Mouse (Mus musculus) heart, adult 2 months (tissue): Measurements from ENCODE around the gene Mmp23. TPM values are rescaled to one million over a fixed set of nuclear protein-coding genes. Genes with fewer than 3 reads are reported as not detected.

Source experiments
- DNase-seq, 2 experiments: peaks; one replicate each; pipeline ENCODE4 v3.0.0; 2021
- H3K27ac ChIP-seq: fragments of 200-600 bp; 2 replicates; pipeline ENCODE4 v1.8.1; 2022
- H3K27me3 ChIP-seq: fragments of 200-500 bp; 2 replicates; pipeline ENCODE4 v1.6.1; 2012; ENCODE audit warnings: mild to moderate bottlenecking, low read length, inconsistent platforms, mixed read lengths; ENCODE audit not compliant: control insufficient read depth, insufficient read depth
- H3K36me3 ChIP-seq: fragments of 200-500 bp; 2 replicates; pipeline ENCODE4 v1.6.1; 2012; ENCODE audit warnings: low read length, inconsistent platforms; ENCODE audit not compliant: control insufficient read depth, insufficient read depth
- H3K4me1 ChIP-seq: fragments of 200-500 bp; 2 replicates; pipeline ENCODE4 v1.6.1; 2011; ENCODE audit warnings: low read length; ENCODE audit not compliant: control insufficient read depth, insufficient read depth
- H3K4me3 ChIP-seq: fragments of 200-600 bp; 2 replicates; pipeline ENCODE4 v1.8.1; 2022
- H3K79me2 ChIP-seq: fragments of 200-500 bp; replicated peaks from 2 replicates; pipeline ENCODE4 v1.6.1; 2012; ENCODE audit warnings: mild to moderate bottlenecking, inconsistent platforms, low read length, moderate library complexity, mixed read lengths; ENCODE audit not compliant: control insufficient read depth, insufficient read depth
- H3K9ac ChIP-seq: fragments of 200-500 bp; 2 replicates; pipeline ENCODE4 v1.6.1; 2012; ENCODE audit warnings: low read depth, mild to moderate bottlenecking, control low read depth, inconsistent platforms, low read length, mixed read lengths
- CTCF ChIP-seq: fragments of 200-600 bp; IDR thresholded peaks from 2 replicates; pipeline ENCODE4 v1.8.1; 2022; ENCODE audit warnings: antibody characterized with exemption, mild to moderate bottlenecking, moderate library complexity
- EP300 ChIP-seq: fragments of 200-500 bp; IDR thresholded peaks from 2 replicates; pipeline ENCODE4 v1.6.1; 2011; ENCODE audit warnings: low read depth, low read length, control low read depth; ENCODE audit not compliant: insufficient read depth
- POLR2A ChIP-seq: fragments of 200-500 bp; IDR thresholded peaks from 2 replicates; pipeline ENCODE4 v1.6.1; 2011; ENCODE audit warnings: mild to moderate bottlenecking, low read depth, low read length, control low read depth; ENCODE audit not compliant: insufficient read depth
- WGBS: fragments of 180-500 bp; shearing (Covaris S2); methylation state at CpG from one replicate; pipeline ENCODE4 v1.1.7; 2018; 5-methylcytosine and 5-hydroxymethylcytosine counted together
- intact Hi-C: fragments of 180-260 bp; cut with DNase I; formaldehyde crosslinking; loops from one replicate; pipeline ENCODE4 v1.15.1; 2025
- polyA plus RNA-seq: library from polyadenylated mRNA; depleted of rRNA; stranded (reverse); fragments of >200 nt; gene quantifications from 2 replicates; pipeline ENCODE4 v1.2.3, GENCODE M21; 2012
- total RNA-seq, 2 experiments: library from RNA; stranded (reverse); gene quantifications; 2 replicates each; pipeline ENCODE4 v1.2.3; 2021

Mmp23 gene
- total and polyA plus RNA-seq, 3 experiments = 7.3 to 27.0 (median 7.5) TPM

GRCm38 (mm10) chr4:155635766-155636499, 17.3 kb downstream of the Mmp23 start:
- no peak for DNase-seq
- intact Hi-C loops = no loop called here
- Histone ChIP-seq H3K4me3 (no peak overlapping the region), H3K4me1 (no peaks in the 10 kb centered on the region; the same call in 1 of the 2 replicates), H3K9ac (no peak overlapping the region), H3K36me3 (no peaks in the 10 kb centered on the region; the same call in 1 of the 2 replicates), H3K27me3 (no peaks in the 10 kb centered on the region), H3K79me2 (no peaks in the 10 kb centered on the region), H3K27ac (no peak overlapping the region)
- no peak for TF ChIP-seq CTCF
- no peak for TF ChIP-seq EP300
- no peak for TF ChIP-seq POLR2A

GRCm38 (mm10) chr4:155630267-155630666, 22.9 kb downstream of the Mmp23 start:
- TF ChIP-seq CTCF (no peak), POLR2A (no peak), EP300 (no peak)
- Histone ChIP-seq H3K4me3 (no peak overlapping the region), H3K27ac (no peak overlapping the region), H3K4me1 (no peaks in the 10 kb centered on the region), H3K27me3 (no peaks in the 10 kb centered on the region), H3K9ac (no peak overlapping the region), H3K79me2 (no peaks in the 10 kb centered on the region; the same call in 1 of the 2 replicates), H3K36me3 (no peaks in the 10 kb centered on the region; the same call in 1 of the 2 replicates)
- no peak for DNase-seq
- intact Hi-C loops = no loop called here
- WGBS = 65% methylated on average over 6 of the region's 6 CpGs

GRCm38 (mm10) chr4:155624338-155625291, 28.6 kb downstream of the Mmp23 start, which contains the start of gene Cdk11b:
Gene Cdk11b (plus strand): TSS chr4:155624854.
- Histone ChIP-seq H3K36me3 (peaks cover 2% of the 10 kb centered on the region; the same call in 1 of the 2 replicates), H3K27me3 (no peaks in the 10 kb centered on the region), H3K4me3 (peak within 1 kb of the TSS; percentile 97), H3K4me1 (no peaks in the 10 kb centered on the region; the same call in 1 of the 2 replicates), H3K79me2 (no peaks in the 10 kb centered on the region; the same call in 1 of the 2 replicates), H3K9ac (peak within 1 kb of the TSS; percentile 88), H3K27ac (peak within 1 kb of the TSS; percentile 93)
- DNase-seq = peak; percentile 95 to 97
- under 1% methylated on average over 84 of the region's 84 CpGs for WGBS
- TF ChIP-seq POLR2A = peak; percentile 93
- no peak for TF ChIP-seq CTCF
- TF ChIP-seq EP300 = peak; percentile 70; the same call in 1 of the 2 replicates
- intact Hi-C loops = loop anchor here (2.0 to 5.0 kb wide), 3 partner anchors 24 to 138 kb away; partner anchors contain the start of genes Atad3a and Slc35e2

- WGBS = 80% methylated on average over 5 of the region's 5 CpGs
- no peak for TF ChIP-seq CTCF
- TF ChIP-seq EP300 = no peak
- no peak for TF ChIP-seq POLR2A
- intact Hi-C loops = no loop called here
Observed at GRCm38 (mm10) chr4:155618321-155618720, 34.9 kb downstream of the Mmp23 start.

GRCm38 (mm10) chr4:155613264-155613663, 39.9 kb downstream of the Mmp23 start:
- 0 out of 2 replicates have a peak, but pooled peaks cover 2% of the 10 kb centered on the region for H3K36me3 ChIP-seq
- intact Hi-C loops = no loop called here
- H3K4me1 ChIP-seq = no peaks in the 10 kb centered on the region
- no peak overlapping the region for H3K4me3 ChIP-seq
- no peak for TF ChIP-seq CTCF
- TF ChIP-seq POLR2A = no peak
- TF ChIP-seq EP300 = no peak
- no peaks in the 10 kb centered on the region for H3K79me2 ChIP-seq
- no peak for DNase-seq
- H3K27ac ChIP-seq = no peak overlapping the region
- 98% methylated on average over 3 of the region's 3 CpGs for WGBS
- no peaks in the 10 kb centered on the region for H3K27me3 ChIP-seq
- no peak overlapping the region for H3K9ac ChIP-seq

More at GRCm38 (mm10) chr4:155618321-155618720, 34.9 kb downstream of the Mmp23 start:
- H3K4me3 ChIP-seq = no peak overlapping the region
- H3K4me1 ChIP-seq = no peaks in the 10 kb centered on the region
- H3K79me2 ChIP-seq = no peaks in the 10 kb centered on the region
- no peaks in the 10 kb centered on the region for H3K27me3 ChIP-seq
- DNase-seq = no peak
- no peak overlapping the region for H3K27ac ChIP-seq
- H3K9ac ChIP-seq = no peak overlapping the region
- no peaks in the 10 kb centered on the region for H3K36me3 ChIP-seq
